Mouse (Mus musculus) MEL (cell line): ENCODE data around the gene Gm364.

Source experiments
- CTCF ChIP-seq, 3 experiments: IDR thresholded peaks in 2 of 3; conservative IDR thresholded peaks in 1 of 3; 2 replicates each; pipeline ENCODE4 v1.5.1; 2011 to 2012; ENCODE audit warnings: low read length in 3 of 3, low read depth in 2 of 3, mild to moderate bottlenecking in 2 of 3, improper control_type of control experiment in 1 of 3, inconsistent platforms in 1 of 3, mixed read lengths in 1 of 3, moderate library complexity in 1 of 3; ENCODE audit not compliant: control insufficient read depth in 1 of 3, insufficient read depth in 1 of 3, poor library complexity in 1 of 3, severe bottlenecking in 1 of 3
- MAFK ChIP-seq: IDR thresholded peaks from 2 replicates; pipeline ENCODE4 v1.6.1; 2011; ENCODE audit warnings: low read depth, mild to moderate bottlenecking, low read length, improper control_type of control experiment, borderline replicate concordance
- NELFE ChIP-seq: IDR thresholded peaks from 2 replicates; pipeline ENCODE4 v1.6.1; 2011; ENCODE audit warnings: low read depth, low read length, improper control_type of control experiment

- TF ChIP-seq CTCF (IDR thresholded peaks at IDR 0.05 in 2 of 3, conservative IDR thresholded peaks at IDR 0.05 in 1 of 3; ENCODE audit: control insufficient read depth in 1 of 3, insufficient read depth in 1 of 3, low read depth in 2 of 3, low read length in 3 of 3, poor library complexity in 1 of 3, severe bottlenecking in 1 of 3) (no peak), MAFK (no peak), NELFE (no peak)
These were observed 15.5 kb upstream of the Gm364 start for GRCm38 (mm10) chrX:57393412-57393811.
